7 mouse cellular contexts compared by ENCODE assay signal in genomic region chr16:4964731-4965391, GRCm38 (mm10). TPM values are rescaled to one million over a fixed set of nuclear protein-coding genes. Genes with fewer than 3 reads are reported as not detected.
DNase-seq lines count a peak whose midpoint lies in the region; ATAC-seq and TF ChIP-seq lines count a peak whose summit lies in the region.

No protein-coding gene starts in this region.

- ATAC-seq in embryonic facial prominence, embryonic 14.5 days (ENCODE audit: low read depth), result no peak

- no peaks in the 10 kb centered on the region for H3K27me3 ChIP-seq in testis, adult 2 months (ENCODE audit: control insufficient read depth, insufficient read depth, low read length)
- H3K27me3 ChIP-seq in embryonic facial prominence, embryonic 14.5 days (replicated peaks; ENCODE audit: control insufficient read depth, insufficient read depth, low read length), result no peaks in the 10 kb centered on the region
- H3K27me3 ChIP-seq in limb, embryonic 10.5 days (ENCODE audit: low read depth, poor library complexity, severe bottlenecking), result no peaks in the 10 kb centered on the region
- H3K27me3 ChIP-seq in small intestine, adult 2 months (ENCODE audit: control insufficient read depth, insufficient read depth, low read length), result no peaks in the 10 kb centered on the region

- H3K36me3 ChIP-seq in testis, adult 2 months (ENCODE audit: control insufficient read depth, insufficient read depth, low read length), result peaks cover 3% of the 10 kb centered on the region
- H3K36me3 ChIP-seq in embryonic facial prominence, embryonic 14.5 days (ENCODE audit: control insufficient read depth, insufficient read depth, low read length), result no peaks in the 10 kb centered on the region
- H3K36me3 ChIP-seq in limb, embryonic 10.5 days, result peaks cover 8% of the 10 kb centered on the region
- no peaks in the 10 kb centered on the region; the same call in 1 of the 2 replicates for H3K36me3 ChIP-seq in small intestine, adult 2 months (ENCODE audit: control insufficient read depth, insufficient read depth, low read length)

- H3K4me2 ChIP-seq in embryonic facial prominence, embryonic 14.5 days (ENCODE audit: low read depth, low read length), result peak overlapping the region; percentile 73

- no peak for TF ChIP-seq CTCF in testis, adult 2 months (IDR thresholded peaks at IDR 0.05; ENCODE audit: control insufficient read depth, insufficient read depth, insufficient replicate concordance, low read depth, low read length)
- no peak for TF ChIP-seq CTCF in small intestine, adult 2 months (IDR thresholded peaks at IDR 0.05; ENCODE audit: extremely low read depth, insufficient read length, insufficient replicate concordance, low read depth, low read length)

- H3K9me3 ChIP-seq in embryonic facial prominence, embryonic 14.5 days (ENCODE audit: control insufficient read depth, low read length), result no peaks in the 10 kb centered on the region
- no peaks in the 10 kb centered on the region for H3K9me3 ChIP-seq in limb, embryonic 10.5 days (replicated peaks)

- peak overlapping the region; percentile 100 for H3K4me3 ChIP-seq in testis, adult 2 months (ENCODE audit: control insufficient read depth, low read depth, low read length)
- peak overlapping the region; percentile 93 for H3K4me3 ChIP-seq in embryonic facial prominence, embryonic 14.5 days (ENCODE audit: low read depth, low read length)
- peak overlapping the region; percentile 93 for H3K4me3 ChIP-seq in limb, embryonic 10.5 days
- peak overlapping the region; percentile 72 for H3K4me3 ChIP-seq in small intestine, adult 2 months (ENCODE audit: low read depth, low read length)

- TF ChIP-seq POLR2A in testis, adult 2 months (IDR thresholded peaks at IDR 0.05; ENCODE audit: control insufficient read depth, low read depth, low read length), result no peak
- no peak for TF ChIP-seq POLR2A in small intestine, adult 2 months (IDR thresholded peaks at IDR 0.05; ENCODE audit: low read depth, low read length)

- peak overlapping the region; percentile 95 for H3K27ac ChIP-seq in testis, adult 2 months (ENCODE audit: control insufficient read depth, insufficient read depth, low read depth, low read length)
- peak overlapping the region; percentile 79 for H3K27ac ChIP-seq in embryonic facial prominence, embryonic 14.5 days (replicated peaks; ENCODE audit: low read depth, low read length)
- H3K27ac ChIP-seq in limb, embryonic 10.5 days, result peak overlapping the region; percentile 78
- H3K27ac ChIP-seq in small intestine, adult 2 months (ENCODE audit: insufficient read depth, low read depth, low read length), result no peak overlapping the region

- H3K9ac ChIP-seq in embryonic facial prominence, embryonic 14.5 days (ENCODE audit: low read depth, low read length), result peak overlapping the region; percentile 88

- H3K4me1 ChIP-seq in testis, adult 2 months (ENCODE audit: control insufficient read depth, insufficient read depth, low read length), result peaks cover 9% of the 10 kb centered on the region
- peaks cover 4% of the 10 kb centered on the region for H3K4me1 ChIP-seq in embryonic facial prominence, embryonic 14.5 days (ENCODE audit: control insufficient read depth, insufficient read depth, low read length)
- H3K4me1 ChIP-seq in limb, embryonic 10.5 days, result peaks cover 23% of the 10 kb centered on the region
- H3K4me1 ChIP-seq in small intestine, adult 2 months (ENCODE audit: control insufficient read depth, insufficient read depth, insufficient read length, low read length), result peaks cover 13% of the 10 kb centered on the region; the same call in 1 of the 2 replicates

- 23% methylated on average over 13 of the region's 13 CpGs for WGBS in embryonic facial prominence, embryonic 14.5 days
- WGBS in limb, embryonic 10.5 days, result 26% methylated on average over 13 of the region's 13 CpGs
- 11% methylated on average over 13 of the region's 13 CpGs for WGBS in small intestine, adult 2 months

- no peak for DNase-seq in testis, postnatal 14 days (ENCODE audit: low spot score)
- peak; percentile 10 for DNase-seq in embryonic facial prominence, embryonic 14.5 days (ENCODE audit: low spot score)
- no peak for DNase-seq in limb, embryonic 10.5 days (ENCODE audit: low spot score)
- no peak for DNase-seq in adrenal gland, adult 8-10 months
- no peak for DNase-seq in cerebellum, postnatal 4 days (ENCODE audit: low spot score in 2 of 2)

RNA-seq across cellular contexts. Expression of gene Anks3, which starts 0.9 kb away (rescaled TPM):
- 39.3 and 41.5 TPM in 2 replicates for polyA plus RNA-seq in testis, adult 2 months (2012; rRNA removed)
- 48.3 and 53.9 TPM in 2 replicates for polyA plus RNA-seq in embryonic facial prominence, embryonic 14.5 days (2014; fragmentation: Nextera tagmentation; extraction: Ambion mirVana)
- polyA plus RNA-seq in limb, embryonic 10.5 days (2016; fragmentation: Nextera tagmentation; extraction: Ambion mirVana), result 43.6 and 55.6 TPM in 2 replicates
- polyA plus RNA-seq in small intestine, adult 2 months (2012; rRNA removed), result 17.9 and 34.8 TPM in 2 replicates
- 10 to 100 TPM; 48.5 to 79.6 (median 58.6) TPM for total RNA-seq in adrenal gland, adult 8-10 months (2022)

RNA-seq across cellular contexts. Expression of gene Nudt16l1, which starts 26.3 kb away (rescaled TPM):
- 43.1 and 44.3 TPM in 2 replicates for polyA plus RNA-seq in testis, adult 2 months (2012; rRNA removed)
- 143 and 162 TPM in 2 replicates for polyA plus RNA-seq in embryonic facial prominence, embryonic 14.5 days (2014; fragmentation: Nextera tagmentation; extraction: Ambion mirVana)
- 156 and 167 TPM in 2 replicates for polyA plus RNA-seq in limb, embryonic 10.5 days (2016; fragmentation: Nextera tagmentation; extraction: Ambion mirVana)
- 23.7 and 42.6 TPM in 2 replicates for polyA plus RNA-seq in small intestine, adult 2 months (2012; rRNA removed)
- 10 to 100 TPM; 75.9 to 85.5 (median 78.3) TPM for total RNA-seq in adrenal gland, adult 8-10 months (2022)

RNA-seq across cellular contexts. Expression of gene Sept12, which starts 32.8 kb away (rescaled TPM):
- polyA plus RNA-seq in testis, adult 2 months (2012; rRNA removed), result 558 and 561 TPM in 2 replicates
- polyA plus RNA-seq in embryonic facial prominence, embryonic 14.5 days (2014; fragmentation: Nextera tagmentation; extraction: Ambion mirVana), result 0.22 TPM in 1 of 2 replicates, not detected in the other
- not detected in 2 replicates for polyA plus RNA-seq in limb, embryonic 10.5 days (2016; fragmentation: Nextera tagmentation; extraction: Ambion mirVana)
- 0.15 TPM in 1 of 2 replicates, not detected in the other for polyA plus RNA-seq in small intestine, adult 2 months (2012; rRNA removed)
- total RNA-seq in adrenal gland, adult 8-10 months (2022), result not detected

RNA-seq across cellular contexts. Expression of gene Smim22, which starts 42.2 kb away (rescaled TPM):
- polyA plus RNA-seq in testis, adult 2 months (2012; rRNA removed), result 1.7 and 4.3 TPM in 2 replicates
- polyA plus RNA-seq in embryonic facial prominence, embryonic 14.5 days (2014; fragmentation: Nextera tagmentation; extraction: Ambion mirVana), result 5.8 and 9.3 TPM in 2 replicates
- 1.6 and 2.2 TPM in 2 replicates for polyA plus RNA-seq in limb, embryonic 10.5 days (2016; fragmentation: Nextera tagmentation; extraction: Ambion mirVana)
- polyA plus RNA-seq in small intestine, adult 2 months (2012; rRNA removed), result 173 and 472 TPM in 2 replicates
- not detected for total RNA-seq in adrenal gland, adult 8-10 months (2022)

RNA-seq across cellular contexts. Expression of gene Rogdi, which starts 48.5 kb away (rescaled TPM):
- 277 and 305 TPM in 2 replicates for polyA plus RNA-seq in testis, adult 2 months (2012; rRNA removed)
- polyA plus RNA-seq in embryonic facial prominence, embryonic 14.5 days (2014; fragmentation: Nextera tagmentation; extraction: Ambion mirVana), result 50.2 and 53.0 TPM in 2 replicates
- polyA plus RNA-seq in limb, embryonic 10.5 days (2016; fragmentation: Nextera tagmentation; extraction: Ambion mirVana), result 56.9 and 70.7 TPM in 2 replicates
- polyA plus RNA-seq in small intestine, adult 2 months (2012; rRNA removed), result 41.3 and 68.4 TPM in 2 replicates
- total RNA-seq in adrenal gland, adult 8-10 months (2022), result 10 to 100 TPM; 24.3 to 50.0 (median 36.7) TPM

Comparison
In these comparisons a context has a peak if more than half of its experiments do, and no peak if none do; other contexts are left out.
1. RNA of gene Sept12, which starts 32.8 kb away (polyA plus RNA-seq): 558 to 561 TPM in testis, adult 2 months; 0.15 TPM in small intestine, adult 2 months, 0.22 TPM in embryonic facial prominence, embryonic 14.5 days and not detected in limb, embryonic 10.5 days; every median in the first group is over 100 times any median in the second.
2. Peak in every context shown above with its lines, with median percentiles within 50 percentile points of each other: H3K4me3 ChIP-seq.